Mouse (Mus musculus) frontal cortex, adult 2 months (tissue): ENCODE results near the gene Draxin. TPM values are rescaled to one million over a fixed set of nuclear protein-coding genes. Genes with fewer than 3 reads are reported as not detected.
"Not testable (repeated sequence)": the region's sequence is repeated elsewhere in the genome, so short reads cannot be mapped to it uniquely, and the experiment has no call there.

ENCODE experiments used
- DNase-seq, 2 experiments: peaks; one replicate each; pipeline ENCODE4 v3.0.0; 2022; ENCODE audit warnings: low spot score in 1 of 2; ENCODE audit errors: extremely low spot score in 1 of 2
- polyA plus RNA-seq: library from polyadenylated mRNA; depleted of rRNA; stranded (reverse); fragments of >200 nt; gene quantifications from 2 replicates; pipeline ENCODE4 v1.2.3, GENCODE M21; 2012; rRNA removed

Gene Draxin
- 0.97 and 1.2 TPM in 2 replicates for polyA plus RNA-seq

DNA sequence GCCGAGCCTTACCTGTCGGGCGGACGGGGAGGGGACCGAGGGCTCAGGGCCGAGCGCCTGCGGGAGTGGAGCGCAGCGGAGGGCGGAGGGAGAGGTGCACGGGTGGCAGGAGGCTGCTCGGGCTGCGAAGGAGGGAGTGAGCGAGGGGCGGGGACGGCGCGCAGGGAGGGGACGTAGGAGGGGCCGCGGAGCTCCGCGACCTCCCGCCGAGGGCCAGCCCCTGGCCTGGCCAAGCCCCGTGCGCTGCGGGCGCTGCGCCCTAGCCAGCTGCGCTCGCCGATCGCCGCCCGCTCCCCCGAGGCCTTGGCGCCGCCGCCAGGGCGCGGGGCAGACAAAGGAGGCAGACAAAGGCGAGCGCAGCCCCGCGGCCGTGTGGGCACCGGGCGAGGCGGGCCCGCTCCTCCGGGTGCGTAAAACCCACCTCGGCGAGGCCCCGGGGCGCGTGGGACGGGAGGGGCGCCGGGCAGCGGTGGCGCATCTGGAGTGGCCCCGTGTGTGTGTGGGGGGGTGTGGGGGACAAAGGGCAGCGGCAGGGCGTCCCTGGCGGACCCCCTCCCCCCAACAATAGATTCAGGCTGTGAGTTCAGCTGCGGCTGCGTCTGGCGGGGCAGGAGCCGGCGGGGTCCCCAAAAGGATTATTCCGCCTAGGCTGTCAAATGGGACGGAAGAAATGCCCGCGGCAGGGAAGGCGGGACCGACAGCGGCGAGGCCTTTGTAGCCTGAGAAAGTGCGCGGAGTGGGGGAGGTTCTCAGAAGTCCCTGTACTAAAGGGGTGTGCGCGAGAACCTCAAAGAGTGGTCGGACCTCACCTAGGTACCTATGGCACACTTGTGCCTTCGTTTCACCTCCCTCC is at the start of gene Draxin:
TSS of gene Draxin (minus strand) at position 138 of the 853 bp plus-strand sequence.
- no peak for DNase-seq

DNA sequence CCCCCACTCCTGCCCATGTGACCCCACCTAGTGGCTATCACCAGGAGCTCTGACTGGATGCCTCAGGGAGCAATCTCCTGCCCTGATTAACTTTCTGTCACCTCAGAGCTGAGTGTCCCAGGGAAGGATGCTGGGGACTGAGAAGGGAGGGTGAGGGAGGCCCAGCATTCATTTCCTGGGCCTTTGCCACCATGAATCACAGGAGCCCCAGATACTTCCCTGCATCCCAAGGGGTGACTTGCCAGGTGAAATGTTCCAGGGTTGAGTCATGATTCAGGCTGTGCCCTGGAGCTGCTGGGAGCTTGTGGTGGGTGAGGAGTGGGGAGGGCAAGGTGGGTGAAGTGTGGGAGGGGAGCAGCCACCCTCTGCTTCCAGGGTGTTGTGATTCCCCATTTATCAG is 47.2 kb upstream of the Draxin start:
- DNase-seq: no peak

DNA sequence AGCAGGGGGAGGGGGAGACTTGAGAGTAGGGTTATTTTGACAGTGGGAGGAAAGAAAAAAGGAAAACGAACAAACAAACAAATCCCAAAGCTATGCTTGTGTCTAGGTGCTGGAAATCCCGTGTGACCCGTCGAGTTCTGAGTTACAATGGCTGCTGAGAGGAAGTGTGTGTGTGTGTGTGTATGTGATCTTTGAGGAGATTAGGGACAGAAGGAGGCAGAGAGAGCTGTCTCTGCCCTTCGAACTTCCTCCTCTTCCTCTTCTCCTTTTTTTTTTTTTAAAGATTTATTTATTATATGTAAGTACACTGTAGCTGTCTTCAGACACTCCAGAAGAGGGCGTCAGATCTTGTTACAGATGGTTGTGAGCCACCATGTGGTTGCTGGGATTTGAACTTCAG is 46.1 kb upstream of the Draxin start:
- not testable (repeated sequence) for DNase-seq

DNA sequence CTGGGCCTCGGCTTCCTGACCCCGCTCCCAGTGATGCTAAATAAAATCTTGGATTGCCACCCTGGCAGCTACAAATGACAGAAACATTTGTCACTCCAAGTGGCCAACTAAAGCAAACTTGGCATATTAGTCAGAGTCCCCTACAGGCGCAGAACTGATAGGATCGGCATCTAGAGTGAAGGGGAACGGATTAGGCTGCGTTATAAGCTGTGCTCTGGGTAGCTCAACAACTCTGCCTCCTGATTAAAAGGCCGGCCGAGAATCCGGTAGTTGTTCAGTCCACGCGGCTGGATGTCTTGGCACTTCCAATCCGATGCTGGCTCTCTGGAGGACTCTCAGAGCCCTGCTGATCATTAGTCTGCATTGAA is 44.0 kb upstream of the Draxin start:
- DNase-seq: no peak

DNA sequence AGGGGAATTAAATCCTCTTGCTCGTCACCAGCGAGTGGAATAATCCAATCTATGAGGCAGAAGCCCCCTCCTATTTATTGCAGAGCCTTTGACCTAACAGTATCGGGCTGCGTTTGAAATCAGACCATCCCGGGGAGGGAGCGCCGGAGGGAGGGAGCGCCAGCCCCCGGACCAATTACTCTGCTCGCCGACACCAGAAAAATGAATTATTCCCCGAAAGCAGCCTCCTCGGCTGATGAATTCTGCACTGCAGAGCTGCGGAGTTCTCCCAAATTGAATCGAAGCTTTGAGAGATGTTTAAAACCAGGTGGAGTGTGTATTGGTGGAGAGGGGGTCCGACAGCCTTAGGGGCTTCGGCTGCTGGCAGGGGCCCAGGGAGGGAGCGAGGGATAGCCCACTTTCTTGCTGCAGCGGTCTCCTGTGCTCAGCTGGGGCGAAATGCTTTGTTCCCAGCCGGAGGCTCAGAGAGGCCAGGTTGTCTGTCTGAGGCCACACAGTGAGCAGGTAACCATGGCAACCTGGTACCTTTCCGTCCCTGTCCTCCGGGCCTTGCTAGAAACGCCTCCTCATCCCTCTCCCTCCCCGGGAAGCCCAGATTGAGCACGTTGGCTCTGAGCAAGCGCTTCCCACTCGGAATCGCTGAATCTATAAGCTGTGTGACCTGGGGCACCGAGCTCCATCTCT is 43.5 kb upstream of the Draxin start:
- DNase-seq: peak in 1 of 2 experiments; percentile 71

DNA sequence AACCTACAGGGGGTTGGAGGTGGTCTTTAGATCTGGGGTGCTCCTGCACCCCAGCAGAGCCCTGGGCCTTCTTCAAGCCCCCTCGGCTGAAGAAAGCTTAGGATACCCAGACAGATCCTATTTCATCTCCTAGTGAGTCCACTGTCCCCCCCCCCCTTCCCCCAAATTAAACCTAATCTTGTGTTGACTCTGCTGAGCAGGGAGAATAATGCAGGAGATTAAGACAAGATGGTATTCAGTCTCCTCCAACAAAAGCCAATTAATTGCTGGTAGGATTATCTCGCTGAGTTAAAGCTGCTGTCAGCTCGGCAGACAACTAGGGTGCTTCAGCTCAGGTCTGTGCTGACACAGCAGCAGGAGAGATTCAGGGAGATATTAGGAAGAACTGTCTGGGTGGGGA is 40.8 kb upstream of the Draxin start:
- no peak for DNase-seq

DNA sequence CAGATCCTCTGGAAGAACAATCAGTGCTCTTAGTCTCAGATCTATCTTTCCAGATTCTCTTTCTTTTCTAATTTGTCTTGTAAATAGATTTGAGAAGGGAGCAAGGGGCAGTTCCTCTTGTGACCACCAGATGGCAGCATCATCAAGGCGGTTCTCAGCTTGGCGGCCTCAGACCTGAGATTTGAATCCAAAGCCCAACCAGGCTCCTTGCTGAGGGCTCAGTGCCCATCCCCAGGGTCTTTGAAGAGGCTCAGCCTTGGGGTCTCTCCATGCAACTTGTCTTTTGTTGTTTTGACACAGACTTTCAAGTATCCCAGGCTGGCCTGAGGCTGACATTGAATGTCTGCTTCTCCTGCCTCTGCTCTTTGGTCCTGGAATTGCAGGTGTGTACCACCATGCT is 40.3 kb upstream of the Draxin start:
- DNase-seq: peak in 1 of 2 experiments; percentile 84

DNA sequence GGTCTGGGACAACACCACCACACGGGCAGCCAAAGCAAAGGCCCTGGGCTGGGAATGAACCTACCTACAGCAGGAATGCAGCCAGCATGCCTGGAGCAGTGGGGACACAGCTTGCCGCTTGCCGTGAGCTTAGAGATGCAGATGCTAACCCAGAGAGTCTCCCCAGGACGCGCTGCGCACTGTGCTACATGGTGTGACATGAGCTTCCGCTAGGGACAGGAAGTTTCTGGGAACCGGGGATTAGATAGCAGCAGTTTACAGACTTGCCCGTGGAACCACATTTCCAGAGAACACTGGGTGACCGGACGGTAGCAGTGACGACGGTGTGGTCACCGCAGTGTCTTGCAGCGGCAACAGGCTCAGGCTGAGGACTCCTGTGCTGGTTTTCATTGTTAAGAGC is 39.1 kb upstream of the Draxin start:
- DNase-seq: no peak

DNA sequence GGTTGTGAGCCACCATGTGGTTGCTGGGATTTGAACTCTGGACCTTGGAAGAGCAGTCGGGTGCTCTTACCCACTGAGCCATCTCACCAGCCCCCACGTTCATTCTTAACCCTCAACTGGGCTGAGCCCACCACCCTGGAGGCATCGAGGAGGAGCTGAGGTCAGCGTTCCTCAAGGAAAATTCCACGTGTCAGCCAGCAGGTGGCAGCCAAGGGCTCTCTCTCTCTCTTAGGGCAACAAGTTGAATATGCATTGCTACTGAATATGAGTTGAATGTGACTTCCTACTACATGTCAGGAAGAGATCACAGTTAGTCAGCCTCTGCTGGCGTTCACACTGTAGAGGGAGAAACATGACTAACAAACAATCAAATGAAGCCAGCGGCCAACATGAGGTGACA is 37.8 kb upstream of the Draxin start:
- DNase-seq: peak in 1 of 2 experiments; percentile 74

DNA sequence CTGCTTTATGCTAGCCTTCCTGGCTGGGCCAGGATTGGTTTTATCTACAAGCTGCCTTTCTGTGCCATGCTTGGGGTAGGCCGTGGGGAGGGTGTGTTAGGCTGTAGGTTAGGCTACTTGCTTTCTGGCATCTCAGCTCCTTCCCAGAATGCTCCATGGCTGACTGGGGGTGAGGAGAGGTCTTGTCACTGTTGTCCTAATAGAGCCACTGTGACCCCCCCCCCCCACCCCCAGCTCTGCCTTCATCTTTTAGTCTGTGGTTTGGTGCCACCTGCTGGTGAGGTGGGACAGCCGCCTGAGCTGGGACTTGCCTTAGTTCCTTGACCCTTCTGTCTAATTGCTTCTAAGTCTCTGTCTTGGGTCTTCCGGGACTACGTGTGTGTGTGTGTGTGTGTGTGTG is 36.5 kb upstream of the Draxin start:
- DNase-seq: peak in 1 of 2 experiments; percentile 83

DNA sequence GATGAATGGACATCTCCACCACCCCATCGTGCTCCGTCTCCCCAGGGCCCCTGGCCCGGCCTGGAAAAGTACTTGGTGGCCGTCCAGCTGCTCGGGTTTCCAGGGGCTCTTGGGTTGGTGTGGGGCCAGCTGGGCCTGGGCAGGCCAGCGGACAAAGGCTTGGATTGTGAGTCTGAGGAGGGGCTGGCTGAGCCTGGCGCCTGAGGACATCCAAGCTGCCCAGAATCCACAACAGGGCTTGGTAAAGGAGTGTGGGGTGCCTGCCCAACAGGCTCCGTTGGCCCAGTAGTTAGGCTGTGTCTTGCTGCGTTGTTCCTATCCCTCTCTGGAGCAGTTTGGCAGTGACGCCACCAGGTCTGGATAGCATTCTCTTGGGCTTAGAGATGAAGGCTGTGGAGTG is 35.9 kb upstream of the Draxin start:
- peak; percentile 72 to 78 for DNase-seq

DNA sequence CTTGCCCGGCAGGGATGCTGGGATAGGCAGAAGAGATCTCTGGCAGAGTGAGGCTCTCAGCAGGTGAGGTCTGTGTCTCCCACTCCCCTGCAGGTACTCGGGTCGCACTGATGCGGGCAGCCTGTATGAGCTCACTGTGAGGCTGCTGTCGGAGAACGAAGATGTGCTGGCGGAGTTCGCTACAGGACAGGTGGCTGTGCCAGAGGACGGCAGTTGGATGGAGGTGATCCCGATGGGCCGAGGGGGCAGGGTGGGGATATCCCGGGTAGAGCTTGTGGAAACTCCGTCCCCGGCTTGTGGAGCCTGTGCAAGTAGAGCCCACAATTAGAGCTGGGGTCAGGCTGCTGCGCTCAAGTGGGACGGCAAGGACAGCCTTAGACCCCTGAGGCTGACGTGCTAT is 35.1 kb upstream of the Draxin start:
- DNase-seq: no peak

DNA sequence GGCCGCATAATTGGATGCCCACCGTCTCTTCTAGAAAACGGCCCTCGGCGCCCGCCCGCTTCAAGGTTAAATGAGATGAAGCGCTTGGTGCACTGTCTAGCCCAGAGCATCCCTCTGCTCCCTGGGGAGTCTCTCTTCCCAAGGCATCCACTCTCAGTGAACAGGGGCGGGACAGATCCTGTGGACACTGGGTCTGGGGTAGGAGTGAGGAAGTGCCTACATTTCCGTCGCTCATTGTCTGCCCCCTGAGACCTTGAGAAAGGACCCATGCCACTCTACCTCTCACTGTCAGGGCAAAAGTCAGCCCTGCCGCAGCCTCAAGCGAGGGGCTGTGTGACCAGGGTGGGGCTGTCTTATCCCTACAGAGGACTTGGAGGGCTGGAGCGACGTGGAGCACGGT is 34.0 kb upstream of the Draxin start:
- no peak for DNase-seq

DNA sequence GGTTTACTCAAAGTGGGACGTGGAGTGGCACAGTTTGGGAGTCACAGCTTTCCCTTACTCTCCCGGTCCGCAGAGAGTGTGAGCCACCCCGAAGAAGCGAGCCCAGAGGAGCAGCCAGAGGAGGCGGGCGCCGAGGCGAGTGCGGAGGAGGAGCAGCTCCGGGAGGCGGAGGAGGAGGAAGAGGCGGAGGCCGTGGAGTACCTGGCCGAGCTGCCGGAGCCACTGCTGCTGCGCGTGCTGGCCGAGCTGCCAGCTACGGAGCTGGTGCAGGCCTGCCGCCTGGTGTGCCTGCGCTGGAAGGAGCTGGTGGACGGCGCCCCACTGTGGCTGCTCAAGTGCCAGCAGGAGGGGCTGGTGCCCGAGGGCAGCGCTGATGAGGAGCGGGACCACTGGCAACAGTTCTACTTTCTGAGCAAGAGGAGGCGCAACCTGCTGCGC is 33.5 kb upstream of the Draxin start:
- DNase-seq: peak in 1 of 2 experiments; percentile 81

DNA sequence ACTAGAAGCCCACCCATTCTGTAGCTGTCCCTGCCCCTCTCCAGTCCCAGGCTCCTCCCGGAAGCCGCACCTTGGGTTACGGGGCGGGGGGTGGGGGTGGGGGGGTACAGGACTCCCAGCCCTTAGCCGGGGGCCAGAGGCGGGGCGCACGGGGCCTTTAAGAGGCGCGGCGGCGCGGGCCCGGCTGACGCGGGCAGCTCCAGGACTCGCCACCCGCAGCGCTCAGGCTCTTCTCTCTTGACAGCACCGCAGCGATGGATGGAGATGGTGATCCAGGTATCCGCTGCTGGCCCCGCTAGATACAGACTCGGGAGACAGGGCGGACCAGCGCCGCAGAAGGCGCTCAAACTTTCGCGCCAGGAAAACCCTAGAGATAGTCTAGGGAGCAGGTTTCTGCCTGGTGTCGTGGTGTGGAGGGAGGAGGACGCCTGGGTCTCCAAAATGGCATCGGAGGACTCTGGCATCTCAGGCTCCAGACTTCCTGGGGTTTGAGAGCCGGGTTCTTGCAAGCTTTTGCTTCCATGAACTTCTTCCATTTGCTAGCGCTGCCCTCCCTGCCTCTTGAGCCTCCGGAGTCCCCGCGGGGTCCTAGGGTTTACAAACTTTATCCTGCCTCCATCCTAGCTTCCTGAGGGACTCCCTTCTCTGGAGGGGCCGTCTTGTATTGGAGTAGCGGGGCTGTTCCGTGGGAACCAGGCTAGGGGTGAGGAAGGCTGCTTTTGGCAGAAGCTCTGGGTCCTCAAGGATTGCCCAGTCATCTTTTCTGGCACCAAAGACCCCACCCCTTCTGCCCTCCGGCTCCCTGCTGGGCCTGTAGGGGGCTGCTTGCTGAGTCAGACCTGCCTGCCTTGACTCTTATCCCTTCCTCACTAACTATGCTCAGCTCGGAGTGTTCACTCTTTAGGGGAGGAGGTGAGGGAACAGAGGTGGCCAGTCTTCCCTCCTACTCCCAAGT is 30.2 kb upstream of the Draxin start, which contains the start of the genes Fbxo44 and Fbxo2:
TSS of gene Fbxo44 (minus strand) at position 47 of the 955 bp plus-strand sequence.
TSS of gene Fbxo2 (plus strand) at position 186 of the 955 bp plus-strand sequence.
- peak in 1 of 2 experiments; percentile 61 for DNase-seq

DNA sequence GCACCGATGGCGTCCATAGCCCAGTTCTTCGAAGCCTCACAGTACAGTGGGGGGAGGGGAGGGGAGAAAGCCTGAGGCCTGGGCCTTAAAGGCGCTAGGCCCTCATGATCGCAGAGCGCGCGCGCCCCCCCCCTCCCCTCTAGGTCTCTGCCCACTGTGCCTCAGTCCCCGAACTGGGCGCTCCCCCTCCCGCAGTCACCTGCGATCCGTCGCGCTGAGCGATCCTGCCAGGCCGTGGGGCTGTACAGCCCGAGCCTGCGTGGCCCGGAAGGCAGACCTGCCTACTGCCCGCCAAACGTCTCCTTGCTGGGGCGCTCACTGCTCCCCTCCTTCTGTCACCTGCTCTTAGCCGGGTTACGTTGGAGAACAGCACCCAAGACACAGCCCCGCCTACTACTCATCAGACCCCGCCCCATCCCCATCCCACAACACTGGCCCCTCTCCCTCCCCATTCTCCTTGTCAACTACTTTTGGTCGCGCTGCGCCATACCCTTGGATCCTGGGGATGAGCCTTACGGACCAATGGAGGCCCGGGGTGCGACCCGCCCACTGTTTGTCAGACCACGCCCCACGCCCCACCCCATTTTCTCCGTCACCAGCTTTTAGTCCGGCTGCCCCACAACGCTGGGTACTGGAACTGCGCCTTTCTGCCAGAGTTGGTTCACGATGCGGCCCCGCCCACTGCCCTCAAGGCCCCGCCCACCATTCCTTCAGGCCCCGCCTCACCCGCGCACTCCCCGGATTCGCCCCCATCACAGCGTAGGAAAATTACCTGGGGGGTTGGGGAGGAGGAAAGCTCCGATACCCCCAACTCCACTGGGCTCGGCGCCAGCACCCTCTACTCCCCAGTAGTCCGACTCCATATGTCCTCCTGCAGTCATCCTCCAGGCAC is 29.3 kb upstream of the Draxin start:
- DNase-seq: peak; percentile 99

DNA sequence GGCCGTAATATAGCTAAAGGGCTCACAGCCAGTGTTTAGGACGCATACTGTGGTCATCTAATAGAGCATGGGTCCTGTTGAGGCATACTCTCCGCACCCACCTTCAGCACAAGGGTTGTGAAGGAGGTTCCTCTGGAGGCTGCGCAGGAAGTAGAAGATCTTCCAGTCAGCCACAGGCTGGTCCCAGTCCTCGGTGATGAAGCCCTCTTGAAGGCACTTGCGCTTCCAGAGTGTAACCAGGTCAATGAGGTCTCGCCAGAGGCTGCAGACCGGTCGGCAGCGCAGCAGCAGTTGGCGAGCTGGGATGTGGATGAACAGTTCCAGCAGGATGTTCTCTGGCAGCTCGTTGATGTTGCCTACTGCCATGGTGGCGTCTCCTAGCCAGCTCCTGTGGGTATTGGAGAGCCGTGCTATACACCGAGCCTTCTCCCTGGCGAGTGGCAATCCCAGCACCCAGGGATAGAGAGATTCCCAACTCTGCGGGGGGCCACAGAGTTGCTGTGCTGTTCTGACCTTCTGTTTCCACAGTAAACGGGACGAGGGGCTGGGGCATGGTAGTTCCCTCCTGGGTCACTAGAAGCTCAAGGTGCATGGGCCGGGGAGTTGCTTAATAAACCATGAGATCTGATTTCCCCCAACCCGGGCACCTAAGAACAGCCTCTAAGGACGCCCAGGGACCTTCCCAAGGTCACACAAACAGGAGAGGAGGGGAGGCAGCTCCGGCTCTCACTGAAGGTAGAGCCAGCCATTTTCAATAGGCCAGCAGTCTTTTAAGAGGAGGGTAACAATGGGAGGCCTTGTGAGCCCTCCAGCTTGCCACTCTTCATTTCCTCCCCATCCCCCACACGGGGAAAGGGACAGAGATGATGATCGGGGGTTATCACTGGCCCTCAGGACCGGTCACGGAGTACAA is 28.2 kb upstream of the Draxin start:
- DNase-seq: peak in 1 of 2 experiments; percentile 63

DNA sequence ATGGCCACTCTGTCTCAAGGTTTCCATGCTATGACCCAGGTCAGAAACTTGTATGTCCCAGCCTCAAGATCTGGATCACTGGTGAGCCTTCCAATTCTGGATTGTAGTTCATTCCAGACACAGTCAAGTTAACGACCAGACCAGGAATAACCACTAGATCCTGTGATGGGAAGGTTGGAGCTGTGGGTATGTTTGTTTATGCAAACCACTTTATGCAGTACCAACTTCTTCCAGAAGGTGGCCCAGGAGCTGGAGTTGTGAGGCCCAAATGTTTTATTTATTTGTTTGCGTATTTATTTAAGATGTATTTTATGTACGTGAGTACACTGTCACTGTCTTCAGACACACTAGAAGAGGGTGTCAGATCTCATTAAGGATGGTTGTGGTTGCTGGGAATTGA is 24.5 kb upstream of the Draxin start:
- peak in 1 of 2 experiments; percentile 79 for DNase-seq
